Mouse (Mus musculus) left cerebral cortex, adult 2 months (tissue): Measurements from ENCODE around the gene Mob3a. TPM values are rescaled to one million over a fixed set of nuclear protein-coding genes. Genes with fewer than 3 reads are reported as not detected.

Experiments
- DNase-seq, 2 experiments: peaks; one replicate each; pipeline ENCODE4 v3.0.0; 2021 to 2022; ENCODE audit warnings: low spot score in 2 of 2, mixed read lengths in 1 of 2; ENCODE audit errors: extremely low spot score in 1 of 2
- H3K27ac ChIP-seq: fragments of 200-600 bp; 2 replicates; pipeline ENCODE4 v1.8.1; 2022
- H3K4me3 ChIP-seq: fragments of 200-600 bp; 2 replicates; pipeline ENCODE4 v1.8.1; 2022
- CTCF ChIP-seq: fragments of 200-600 bp; IDR thresholded peaks from 2 replicates; pipeline ENCODE4 v1.8.1; 2022; ENCODE audit warnings: antibody characterized with exemption, mild to moderate bottlenecking, moderate library complexity
- intact Hi-C: fragments of 180-260 bp; cut with DNase I; formaldehyde crosslinking; loops from one replicate; pipeline ENCODE4 v1.15.1; 2025
- total RNA-seq, 2 experiments: library from RNA; stranded (reverse); gene quantifications; 2 replicates each; pipeline ENCODE4 v1.2.3; 2021

Gene Mob3a
- total RNA-seq, 2 experiments from 2014 or later, result 13.6 to 15.5 TPM

DNA sequence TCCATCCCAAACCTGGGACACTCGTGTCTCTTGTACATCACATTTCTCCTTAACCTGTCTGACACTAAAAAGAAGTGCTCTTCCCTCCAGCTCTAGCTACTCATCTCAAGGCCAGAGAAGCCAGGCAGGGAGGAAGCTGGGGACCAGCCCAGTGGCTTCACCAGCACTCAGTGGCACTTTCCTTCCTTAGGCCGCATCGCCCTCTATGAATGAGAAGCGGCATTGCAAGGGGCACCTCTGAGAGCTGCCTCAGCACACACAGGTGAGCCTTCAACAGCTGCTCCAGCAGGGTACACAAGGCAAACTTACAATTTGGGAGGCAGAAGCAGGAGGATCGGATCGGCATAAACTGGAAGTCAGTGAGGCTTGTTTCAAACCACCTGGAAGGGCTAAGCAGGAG lies 17.6 kb downstream of the Mob3a start:
- no peak overlapping the region for H3K4me3 ChIP-seq
- intact Hi-C loops, result loop anchor here (10.0 kb wide), 1 partner anchor 239 kb away; no protein-coding TSS in a partner anchor
- DNase-seq, result no peak
- peak; percentile 76 for TF ChIP-seq CTCF
- H3K27ac ChIP-seq, result no peak overlapping the region

DNA sequence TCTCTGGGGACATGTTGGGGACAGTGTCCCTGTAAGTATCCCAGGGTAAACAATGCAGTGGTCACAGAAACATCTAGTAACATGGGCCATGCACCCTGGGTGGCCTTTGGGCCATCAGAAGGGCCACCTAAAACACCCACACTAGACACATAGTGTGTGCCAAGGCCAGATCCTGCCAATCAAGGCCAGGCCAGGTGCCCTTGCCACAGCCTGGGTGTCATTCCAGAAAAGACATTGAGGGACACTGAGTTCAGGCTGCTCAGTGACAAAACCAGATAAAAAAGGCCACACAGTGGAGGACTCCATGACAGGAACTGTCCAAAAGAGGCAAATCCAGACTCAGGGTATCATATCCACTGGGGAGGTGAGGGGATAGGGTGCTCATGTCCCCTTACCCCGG lies 18.1 kb downstream of the Mob3a start:
- Histone ChIP-seq H3K4me3 (no peak overlapping the region), H3K27ac (no peak overlapping the region)
- intact Hi-C loops, result loop anchor here (10.0 kb wide), 1 partner anchor 239 kb away; no protein-coding TSS in a partner anchor
- DNase-seq, result no peak
- TF ChIP-seq CTCF, result no peak

DNA sequence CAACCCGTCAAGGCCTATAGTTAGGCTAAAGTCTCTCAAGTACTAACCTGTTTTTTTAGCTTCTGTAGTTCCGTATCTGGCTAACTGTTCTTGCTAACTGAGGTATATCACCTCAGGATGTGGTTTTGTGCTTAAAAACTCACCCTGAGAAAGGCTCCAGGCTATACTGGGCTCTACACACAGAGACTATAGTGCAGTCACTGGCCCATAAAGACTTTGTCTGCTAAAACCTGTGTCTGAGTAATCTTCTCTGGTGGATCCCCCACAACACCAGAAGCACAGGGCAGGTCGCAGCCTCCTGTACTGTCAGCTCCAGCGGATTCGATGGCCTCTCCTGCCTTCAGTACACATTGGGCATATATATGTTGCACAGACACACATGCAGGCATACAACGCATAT lies 19.8 kb downstream of the Mob3a start:
- TF ChIP-seq CTCF, result no peak
- no peak overlapping the region for H3K4me3 ChIP-seq
- intact Hi-C loops, result loop anchor here (10.0 kb wide), 1 partner anchor 237 kb away; no protein-coding TSS in a partner anchor
- no peak for DNase-seq
- H3K27ac ChIP-seq, result no peak overlapping the region

DNA sequence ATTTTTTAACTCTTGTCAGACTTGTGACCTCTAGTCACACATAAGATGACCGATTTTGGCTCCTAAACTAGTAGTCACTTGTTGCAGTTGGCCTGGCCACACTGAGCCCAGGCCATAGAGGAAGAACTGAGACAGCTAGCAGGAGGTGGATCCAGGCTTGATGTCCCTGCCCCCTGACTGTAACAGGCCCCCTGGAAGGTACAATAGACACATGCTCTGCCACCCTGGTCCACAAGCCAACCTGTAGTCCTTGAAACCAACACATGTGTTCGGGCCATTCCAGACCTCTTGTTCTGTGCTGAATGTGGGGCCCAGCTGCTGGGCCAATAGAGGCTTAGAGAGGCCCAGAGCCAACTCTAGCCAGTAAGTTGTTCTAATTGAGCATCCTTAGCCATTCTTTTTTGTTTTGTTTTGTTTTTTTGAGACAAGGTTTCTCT lies 21.5 kb downstream of the Mob3a start:
- H3K27ac ChIP-seq, result no peak overlapping the region; the same call in 1 of the 2 replicates
- no peak for DNase-seq
- intact Hi-C loops, result loop anchor here (10.0 kb wide), 1 partner anchor 235 kb away; no protein-coding TSS in a partner anchor
- no peak overlapping the region for H3K4me3 ChIP-seq
- no peak for TF ChIP-seq CTCF

DNA sequence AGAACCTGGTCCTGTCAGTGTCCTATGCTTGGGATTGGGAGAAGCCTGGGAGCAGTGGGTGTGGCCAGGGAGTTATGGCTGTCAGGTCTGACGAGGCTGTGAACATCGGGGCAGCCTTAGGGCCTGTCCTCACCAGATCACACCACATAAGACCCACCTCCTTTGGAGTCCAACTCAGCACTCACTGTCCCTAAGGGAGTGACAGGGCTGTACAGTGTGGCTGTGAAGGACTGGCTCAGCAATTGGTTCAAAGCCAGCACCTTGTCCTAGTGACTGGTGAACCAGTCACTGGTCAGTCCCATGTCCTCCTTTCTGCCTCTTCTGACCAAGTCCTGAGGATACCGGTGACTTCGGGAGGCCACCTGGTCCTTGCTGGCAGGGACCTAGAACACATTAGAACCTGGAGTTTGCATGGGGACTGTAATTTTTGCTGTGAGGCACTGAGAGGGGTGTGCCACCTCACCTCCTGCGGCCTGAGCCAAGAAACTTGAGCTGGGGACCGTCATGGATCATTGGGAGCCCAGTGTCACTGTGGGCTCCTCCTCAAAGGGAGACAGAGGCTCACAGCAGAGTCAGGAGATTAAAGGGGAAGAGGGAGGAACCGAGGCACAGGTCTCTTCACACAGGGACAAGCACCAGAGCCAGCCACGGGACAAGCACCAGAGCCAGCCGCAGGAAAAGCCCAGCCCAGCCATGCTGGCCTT lies 22.1 kb downstream of the Mob3a start:
- intact Hi-C loops, result loop anchor here (5.0 to 10.0 kb wide), 2 partner anchors 102 to 235 kb away; partner anchors contain the start of gene Klf16
- no peak for DNase-seq
- no peak overlapping the region; the same call in 1 of the 2 replicates for H3K27ac ChIP-seq
- TF ChIP-seq CTCF, result no peak
- H3K4me3 ChIP-seq, result no peak overlapping the region

DNA sequence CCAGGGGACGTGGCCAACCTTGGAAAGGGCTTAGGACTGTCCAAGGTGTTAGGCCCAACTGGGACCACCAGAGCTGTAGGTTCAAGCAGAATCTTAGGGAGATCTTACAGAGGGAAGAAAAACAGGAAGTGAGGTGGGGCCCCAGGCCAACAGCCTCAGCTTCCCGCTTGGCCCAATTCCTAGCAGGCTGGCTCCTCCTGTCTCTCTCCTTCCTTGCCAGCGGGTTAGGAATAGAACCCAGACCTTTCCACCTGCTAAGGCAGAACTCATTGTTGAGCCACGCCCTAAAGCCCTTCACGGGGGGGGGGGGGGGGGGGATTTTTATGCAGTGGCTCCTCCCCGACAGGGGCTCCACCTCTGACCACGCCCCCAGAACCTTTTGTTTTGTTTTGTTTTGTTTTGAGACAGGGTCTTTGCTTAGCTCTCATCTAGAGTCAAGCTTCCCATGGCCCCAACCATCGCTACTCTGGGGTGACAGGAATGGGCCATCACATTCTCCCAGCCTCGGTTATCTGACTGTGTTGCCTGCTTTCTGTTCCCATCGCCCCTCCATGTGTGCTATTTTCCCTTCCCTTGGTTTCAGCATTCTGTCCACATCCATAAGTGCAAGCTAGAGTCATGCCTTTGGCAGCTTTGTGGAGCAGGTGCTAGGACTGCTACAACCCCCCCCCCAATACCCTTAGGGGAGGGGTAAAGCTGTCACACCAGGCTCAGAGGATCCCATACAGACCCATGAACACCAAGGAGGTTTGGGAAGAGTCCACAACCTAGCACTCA lies 23.0 kb downstream of the Mob3a start:
- DNase-seq, result no peak
- Histone ChIP-seq H3K27ac (peak overlapping the region; percentile 100), H3K4me3 (no peak overlapping the region)
- no peak for TF ChIP-seq CTCF
- intact Hi-C loops, result loop anchor here (5.0 kb wide), 1 partner anchor 101 kb away; the partner anchor contains the start of gene Klf16

DNA sequence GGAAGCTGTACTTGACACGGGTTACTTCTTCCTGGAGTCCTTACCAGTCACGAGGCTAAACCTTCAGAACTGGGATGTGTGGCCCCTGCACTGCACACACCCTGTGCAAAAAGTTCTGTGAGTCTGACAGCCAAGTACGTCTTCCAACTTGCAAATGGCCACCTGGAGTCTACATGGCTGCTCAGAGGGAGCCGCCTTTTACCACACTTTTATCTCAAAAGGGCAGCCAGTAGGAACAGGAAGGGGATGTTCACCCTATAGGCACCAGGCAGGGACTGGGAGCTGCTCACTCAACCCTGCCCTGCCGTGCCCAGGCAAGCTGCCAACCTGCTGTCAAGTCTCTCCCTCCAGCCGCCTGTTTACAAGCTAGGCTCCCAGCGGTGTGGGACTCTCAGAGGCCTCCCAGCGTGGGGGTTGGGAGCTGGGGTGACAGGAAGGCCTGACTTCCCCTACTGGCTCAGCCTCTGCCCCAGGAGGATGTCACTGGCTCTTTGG lies 23.8 kb downstream of the Mob3a start, which contains the start of gene Mknk2:
Gene Mknk2, minus strand, starts transcription at position 171 of the 495 bp plus-strand sequence.
- intact Hi-C loops, result loop anchor here (2.0 to 5.0 kb wide), 2 partner anchors 21 to 101 kb away; partner anchors contain the start of genes Btbd2 and Klf16
- peak within 1 kb of the TSS; percentile 100 for H3K27ac ChIP-seq
- TF ChIP-seq CTCF, result no peak
- peak within 1 kb of the TSS; percentile 49 for H3K4me3 ChIP-seq
- DNase-seq, result peak; percentile 67 to 80

DNA sequence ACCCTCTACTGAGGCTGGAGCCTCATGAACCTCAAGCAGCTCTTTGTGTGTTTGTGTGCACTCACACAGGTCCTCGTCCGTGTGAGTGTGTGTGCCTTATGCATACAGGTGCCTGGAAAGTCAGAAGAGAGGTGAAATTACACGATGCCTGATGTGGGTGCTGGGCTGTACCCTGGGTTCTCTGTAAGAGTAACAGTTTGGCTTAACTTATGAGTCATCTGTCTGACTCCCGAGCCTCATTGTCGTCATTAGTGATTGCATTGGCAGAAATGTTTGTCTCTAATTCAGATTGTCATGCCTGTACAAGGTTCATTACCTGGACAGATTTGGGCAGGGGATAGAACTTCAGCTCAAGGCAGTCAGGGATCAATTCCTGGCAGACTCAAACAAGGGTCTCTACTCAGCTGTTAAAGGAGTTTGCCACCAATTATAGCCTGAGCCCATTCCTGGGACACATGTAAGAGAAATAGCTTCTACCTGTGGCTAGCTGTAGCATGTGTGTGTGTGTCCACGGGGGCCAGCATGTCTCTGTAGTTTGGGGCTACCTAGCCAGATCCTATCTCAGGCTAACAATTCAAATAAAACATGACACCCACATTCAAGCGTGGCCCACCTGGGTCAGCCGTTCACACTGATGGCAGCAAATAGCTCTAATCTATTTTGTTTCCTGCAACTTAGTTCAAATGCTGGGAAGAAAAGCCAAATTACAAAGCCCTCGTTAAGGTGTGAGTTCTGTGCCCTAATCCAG lies 24.5 kb downstream of the Mob3a start:
- TF ChIP-seq CTCF, result no peak
- intact Hi-C loops, result loop anchor here (2.0 to 5.0 kb wide), 2 partner anchors 21 to 100 kb away; partner anchors contain the start of genes Btbd2 and Klf16
- Histone ChIP-seq H3K4me3 (peak overlapping the region; percentile 49), H3K27ac (peak overlapping the region; percentile 100)
- no peak for DNase-seq

DNA sequence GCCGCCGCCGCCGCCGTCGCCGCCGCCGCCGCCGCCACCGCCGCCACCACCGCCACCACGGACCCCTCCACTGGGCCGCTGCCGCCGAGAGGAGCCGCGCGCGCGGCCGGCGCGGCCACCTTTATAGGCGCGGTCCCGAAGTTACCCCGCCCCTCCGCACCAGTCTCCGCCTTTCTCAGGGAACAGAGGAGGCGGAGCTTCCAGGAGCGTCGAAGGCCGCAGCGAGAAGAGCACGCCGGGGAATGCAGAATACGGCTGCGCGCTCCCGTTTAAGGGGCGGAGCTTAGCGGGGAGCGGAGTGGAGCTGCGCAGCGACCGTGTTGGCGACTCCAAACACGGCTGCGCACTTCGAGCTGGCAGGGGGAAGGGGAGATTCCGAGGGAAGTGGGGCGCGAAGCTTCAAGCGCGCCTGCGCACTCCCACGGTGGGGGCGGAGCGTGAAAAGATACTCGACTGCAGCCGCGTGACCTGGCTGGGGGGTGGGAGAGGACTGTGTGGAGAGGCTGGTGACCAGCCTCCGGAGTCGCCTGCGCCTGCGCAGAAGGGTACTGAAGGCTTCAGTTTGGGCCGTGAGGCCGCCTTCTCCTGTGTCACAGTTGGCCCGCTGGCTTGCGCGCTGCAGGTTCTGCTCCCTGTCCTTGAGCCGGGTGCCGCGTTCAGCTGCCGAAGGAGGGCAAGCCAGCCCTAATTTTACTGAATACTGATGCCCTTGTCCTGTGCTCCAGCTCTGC lies 25.4 kb downstream of the Mob3a start:
- TF ChIP-seq CTCF, result no peak
- peak; percentile 98 to 99 for DNase-seq
- intact Hi-C loops, result loop anchor here (1.0 to 5.0 kb wide), 4 partner anchors 20 to 99 kb away; partner anchors contain the start of genes Btbd2, Csnk1g2, Izumo4 and Klf16
- Histone ChIP-seq H3K4me3 (peak overlapping the region; percentile 82), H3K27ac (peak overlapping the region; percentile 100)
